Mouse (Mus musculus) lung, embryonic 14.5 days (tissue): ENCODE results near the gene Senp3. TPM values are rescaled to one million over a fixed set of nuclear protein-coding genes. Genes with fewer than 3 reads are reported as not detected.

ENCODE experiments used
- ATAC-seq: fragments of 200-750 bp; cut with Nextera tagmentation; 2 replicates; pipeline ENCODE4 v1.8.0; 2017; ENCODE audit warnings: mild to moderate bottlenecking, moderate TSS enrichment, moderate library complexity; ENCODE audit not compliant: insufficient read depth
- DNase-seq: peaks from one replicate; pipeline ENCODE4 v3.0.0-alpha.2; 2015
- H3K27ac ChIP-seq: fragments of 300-500 bp; sonication (generic); 2 replicates; pipeline ENCODE4 v1.5.1; 2014; ENCODE audit warnings: low read depth, mild to moderate bottlenecking, moderate library complexity
- H3K27me3 ChIP-seq: fragments of 300-500 bp; sonication (generic); 2 replicates; pipeline ENCODE4 v1.6.1; 2014; ENCODE audit warnings: low read length, control low read depth; ENCODE audit not compliant: insufficient read depth
- H3K36me3 ChIP-seq: fragments of 300-500 bp; sonication (generic); 2 replicates; pipeline ENCODE4 v1.6.1; 2014; ENCODE audit warnings: control low read depth; ENCODE audit not compliant: insufficient read depth
- H3K4me1 ChIP-seq: fragments of 300-500 bp; sonication (generic); 2 replicates; pipeline ENCODE4 v1.6.1; 2014; ENCODE audit warnings: antibody characterized with exemption, control low read depth; ENCODE audit not compliant: insufficient read depth
- H3K4me2 ChIP-seq: fragments of 300-500 bp; sonication (generic); 2 replicates; pipeline ENCODE4 v1.6.1; 2014; ENCODE audit warnings: mild to moderate bottlenecking
- H3K4me3 ChIP-seq: fragments of 300-500 bp; sonication (generic); 2 replicates; pipeline ENCODE4 v1.5.1; 2014; ENCODE audit warnings: low read depth, low read length
- H3K9ac ChIP-seq: fragments of 300-500 bp; sonication (generic); 2 replicates; pipeline ENCODE4 v1.6.1; 2014
- H3K9me3 ChIP-seq: fragments of 300-500 bp; sonication (generic); 2 replicates; pipeline ENCODE4 v1.6.1; 2016; ENCODE audit warnings: low read depth, low read length, control low read depth
- CTCF ChIP-seq: IDR thresholded peaks from 2 replicates; pipeline ENCODE4 v1.5.1; 2016; ENCODE audit warnings: antibody characterized with exemption, low read depth
- WGBS: fragments of 180-500 bp; shearing (Covaris S2); extraction: QIAGEN DNeasy Blood & Tissue Kit; methylation state at CpG from one replicate; pipeline ENCODE4 v1.1.7; 2014; 5-methylcytosine and 5-hydroxymethylcytosine counted together
- polyA plus RNA-seq: library from polyadenylated mRNA; unstranded; fragments of >200 nt; fragmentation: Nextera tagmentation; extraction: Ambion mirVana; gene quantifications from 2 replicates; pipeline ENCODE4 v1.2.1, GENCODE M21; 2014

The Senp3 gene
- polyA plus RNA-seq, 1 experiment from 2014 or later = 95.0 TPM

GRCm38 (mm10) chr11:69661221-69661881, 20.5 kb downstream of the Senp3 start:
- H3K27ac ChIP-seq = peak overlapping the region; percentile 96
- 0 out of 2 replicates have a peak, but pooled peaks cover 3% of the 10 kb centered on the region for H3K4me1 ChIP-seq
- H3K36me3 ChIP-seq = peaks cover 59% of the 10 kb centered on the region
- TF ChIP-seq CTCF = no peak
- peak overlapping the region; percentile 64 for H3K4me2 ChIP-seq
- H3K9me3 ChIP-seq = no peaks in the 10 kb centered on the region
- ATAC-seq (no peak), DNase-seq (no peak)
- peak overlapping the region; percentile 59 for H3K9ac ChIP-seq
- WGBS = 71% methylated on average over 3 of the region's 3 CpGs
- peak overlapping the region; percentile 51 for H3K4me3 ChIP-seq
- H3K27me3 ChIP-seq = no peaks in the 10 kb centered on the region

DNA sequence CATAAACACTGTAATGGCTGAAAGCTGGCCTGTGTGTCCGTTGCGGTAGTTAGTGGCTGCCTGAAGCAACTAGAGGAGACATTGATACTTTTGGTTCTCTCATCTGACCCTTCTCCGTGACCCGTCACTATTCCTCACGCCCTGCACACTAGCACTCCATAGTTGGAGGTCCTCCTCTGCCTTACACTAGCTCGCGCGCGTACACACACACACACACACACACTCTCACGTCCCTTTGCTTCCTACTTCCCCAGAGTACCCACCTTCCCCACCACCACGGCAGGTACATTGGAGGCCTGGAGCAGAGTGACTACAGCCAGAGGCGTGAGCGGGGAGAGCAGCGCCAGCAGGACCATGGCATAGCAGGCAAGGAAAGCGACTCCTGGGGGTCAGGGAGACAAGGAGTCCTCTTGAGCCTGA, 24.4 kb downstream of the Senp3 start:
- Histone ChIP-seq H3K9ac (no peak overlapping the region), H3K4me3 (no peak overlapping the region), H3K27ac (no peak overlapping the region), H3K4me2 (no peak overlapping the region), H3K27me3 (no peaks in the 10 kb centered on the region), H3K4me1 (no peaks in the 10 kb centered on the region), H3K9me3 (no peaks in the 10 kb centered on the region), H3K36me3 (peaks cover 53% of the 10 kb centered on the region)
- DNase-seq (no peak), ATAC-seq (no peak)
- no peak for TF ChIP-seq CTCF
- WGBS = 78% methylated on average over 15 of the region's 15 CpGs

GRCm38 (mm10) chr11:69656617-69657461, 25.0 kb downstream of the Senp3 start:
- H3K4me2 ChIP-seq = no peak overlapping the region
- no peaks in the 10 kb centered on the region for H3K27me3 ChIP-seq
- DNase-seq (peak; percentile 90), ATAC-seq (no peak)
- peak; percentile 82 for TF ChIP-seq CTCF
- H3K9ac ChIP-seq = no peak overlapping the region; the same call in 1 of the 2 replicates
- H3K9me3 ChIP-seq = no peaks in the 10 kb centered on the region
- 73% methylated on average over 10 of the region's 10 CpGs for WGBS
- peaks cover 59% of the 10 kb centered on the region for H3K36me3 ChIP-seq
- no peaks in the 10 kb centered on the region for H3K4me1 ChIP-seq
- no peak overlapping the region; the same call in 1 of the 2 replicates for H3K27ac ChIP-seq
- no peak overlapping the region for H3K4me3 ChIP-seq

DNA sequence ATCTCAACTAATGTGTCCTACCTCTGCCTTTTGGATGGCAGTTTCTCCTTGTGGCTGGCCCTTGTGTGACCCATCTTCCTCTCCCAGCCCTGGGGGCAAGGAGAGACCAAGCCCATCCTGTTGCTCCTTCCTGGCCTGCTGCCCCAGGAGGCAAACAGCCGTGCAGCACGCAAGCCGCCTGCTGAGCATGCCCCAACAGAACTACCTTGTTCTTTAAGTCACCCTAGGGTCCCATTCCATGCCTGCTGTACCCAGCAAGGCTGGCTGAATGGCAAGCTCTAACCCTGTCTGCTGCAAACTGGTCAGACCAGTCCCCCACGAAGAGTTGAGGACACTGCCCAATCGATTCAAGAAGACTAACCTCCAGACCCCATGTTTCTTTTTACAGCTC, 25.8 kb downstream of the Senp3 start:
- Histone ChIP-seq H3K36me3 (peaks cover 66% of the 10 kb centered on the region), H3K4me2 (no peak overlapping the region), H3K4me3 (no peak overlapping the region), H3K27me3 (no peaks in the 10 kb centered on the region), H3K4me1 (no peaks in the 10 kb centered on the region), H3K9me3 (no peaks in the 10 kb centered on the region), H3K9ac (no peak overlapping the region), H3K27ac (no peak overlapping the region)
- TF ChIP-seq CTCF = no peak
- DNase-seq (no peak), ATAC-seq (no peak)
- 66% methylated on average over 5 of the region's 5 CpGs for WGBS

DNA sequence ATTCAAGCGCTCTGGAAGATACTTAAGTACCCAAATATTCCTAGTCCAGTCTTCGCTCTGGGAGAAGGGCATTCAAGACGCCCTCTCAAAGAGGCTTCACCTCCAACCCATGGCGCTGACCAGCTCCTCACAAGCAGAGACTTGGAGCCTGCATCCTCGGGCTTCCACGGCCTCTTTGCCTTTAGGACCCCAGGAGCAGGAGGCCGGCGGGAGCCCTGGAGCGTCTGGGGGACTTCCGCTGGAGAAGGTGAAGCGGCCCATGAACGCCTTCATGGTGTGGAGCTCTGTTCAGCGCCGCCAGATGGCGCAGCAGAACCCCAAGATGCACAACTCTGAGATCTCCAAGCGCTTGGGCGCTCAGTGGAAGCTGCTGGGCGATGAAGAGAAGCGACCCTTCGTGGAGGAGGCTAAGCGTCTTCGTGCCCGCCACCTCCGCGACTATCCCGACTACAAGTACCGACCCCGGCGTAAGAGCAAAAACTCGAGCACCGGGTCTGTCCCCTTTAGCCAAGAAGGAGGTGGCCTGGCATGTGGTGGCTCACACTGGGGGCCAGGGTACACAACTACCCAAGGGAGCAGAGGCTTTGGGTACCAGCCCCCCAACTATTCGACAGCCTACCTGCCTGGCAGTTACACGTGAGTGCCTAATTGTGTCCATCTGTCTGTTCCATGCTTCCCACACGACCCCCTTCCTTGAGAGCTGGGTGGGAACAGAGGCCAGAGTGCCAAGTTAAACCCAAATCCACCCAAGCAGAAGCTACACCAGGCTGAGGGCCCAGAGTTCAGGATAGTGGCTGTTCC, 26.4 kb downstream of the Senp3 start, which contains the start of gene Sox15:
Sox15 (plus strand) TSS at position 51 of the 801 bp plus-strand sequence.
- Histone ChIP-seq H3K36me3 (peaks cover 72% of the 10 kb centered on the region), H3K9me3 (no peaks in the 10 kb centered on the region), H3K4me3 (no peak within 1 kb of the TSS), H3K4me2 (peak within 1 kb of the TSS; percentile 32), H3K27me3 (no peaks in the 10 kb centered on the region), H3K9ac (no peak within 1 kb of the TSS), H3K4me1 (no peaks in the 10 kb centered on the region), H3K27ac (peak within 1 kb of the TSS; percentile 33; the same call in 1 of the 2 replicates)
- 19% methylated on average over 34 of the region's 34 CpGs for WGBS
- DNase-seq (peak; percentile 93), ATAC-seq (peak; percentile 83)
- TF ChIP-seq CTCF = peak; percentile 84

DNA sequence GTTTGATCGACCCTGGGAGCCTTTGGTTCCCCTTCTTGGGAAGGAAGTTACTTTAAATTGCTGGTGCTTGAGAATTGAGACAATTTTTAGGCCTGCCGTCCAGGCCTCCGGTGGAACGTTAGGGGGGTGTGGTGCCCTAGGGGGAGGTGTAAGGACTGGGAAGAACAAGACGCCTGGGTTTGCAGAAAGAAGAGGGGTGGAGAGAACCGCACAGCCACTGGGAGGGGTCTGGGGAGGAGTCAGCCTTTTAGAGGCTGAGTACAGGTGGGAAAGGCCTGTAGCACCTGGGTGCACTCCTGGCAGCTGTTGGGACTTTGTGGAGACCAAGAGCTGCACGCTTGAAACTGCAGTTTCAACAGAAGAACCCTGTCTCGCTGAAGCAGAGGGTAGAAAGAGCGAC, 27.1 kb downstream of the Senp3 start:
- H3K9ac ChIP-seq = no peak overlapping the region
- no peaks in the 10 kb centered on the region for H3K27me3 ChIP-seq
- peaks cover 75% of the 10 kb centered on the region for H3K36me3 ChIP-seq
- no peak for TF ChIP-seq CTCF
- 28% methylated on average over 9 of the region's 9 CpGs for WGBS
- DNase-seq (peak; percentile 21), ATAC-seq (no peak)
- H3K27ac ChIP-seq = peak overlapping the region; percentile 33; the same call in 1 of the 2 replicates
- H3K9me3 ChIP-seq = no peaks in the 10 kb centered on the region
- no peak overlapping the region for H3K4me3 ChIP-seq
- no peaks in the 10 kb centered on the region for H3K4me1 ChIP-seq
- no peak overlapping the region for H3K4me2 ChIP-seq

DNA sequence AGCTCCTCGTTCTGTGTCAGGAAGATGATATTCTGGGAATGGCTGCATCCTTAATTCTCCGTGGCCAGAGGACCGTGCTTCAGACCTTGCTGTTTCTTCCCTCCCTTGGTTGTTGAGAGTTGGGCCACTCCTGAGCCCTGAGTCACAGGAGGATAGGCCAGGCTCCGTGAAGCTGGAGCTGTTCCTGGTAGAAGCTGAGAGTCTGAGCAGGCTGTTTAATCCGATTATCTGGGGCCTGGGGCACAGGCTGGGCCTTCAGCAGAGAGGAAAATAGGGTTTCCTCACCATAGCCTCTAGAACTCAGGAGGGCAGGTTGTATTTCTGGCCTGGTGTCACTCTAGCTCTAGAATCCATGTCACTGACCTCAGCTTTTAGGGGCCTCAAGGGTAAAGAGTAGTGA, 28.5 kb downstream of the Senp3 start:
- DNase-seq = no peak
- Histone ChIP-seq H3K27ac (no peak overlapping the region), H3K4me3 (no peak overlapping the region), H3K9ac (no peak overlapping the region), H3K4me1 (no peaks in the 10 kb centered on the region), H3K9me3 (no peaks in the 10 kb centered on the region), H3K36me3 (peaks cover 81% of the 10 kb centered on the region), H3K27me3 (no peaks in the 10 kb centered on the region), H3K4me2 (no peak overlapping the region)
- WGBS = 73% methylated on average over 5 of the region's 5 CpGs
- ATAC-seq = no peak
- TF ChIP-seq CTCF = no peak
